Mouse (Mus musculus): ENCODE results near the gene Neu3. TPM values are rescaled to one million over a fixed set of nuclear protein-coding genes. Genes with fewer than 3 reads are reported as not detected.
"Not testable (repeated sequence)": the region's sequence is repeated elsewhere in the genome, so short reads cannot be mapped to it uniquely, and the experiment has no call there.

The Neu3 gene
- total RNA-seq, 2 experiments from 2014 or later, result 2.3 to 3.0 TPM

DNA sequence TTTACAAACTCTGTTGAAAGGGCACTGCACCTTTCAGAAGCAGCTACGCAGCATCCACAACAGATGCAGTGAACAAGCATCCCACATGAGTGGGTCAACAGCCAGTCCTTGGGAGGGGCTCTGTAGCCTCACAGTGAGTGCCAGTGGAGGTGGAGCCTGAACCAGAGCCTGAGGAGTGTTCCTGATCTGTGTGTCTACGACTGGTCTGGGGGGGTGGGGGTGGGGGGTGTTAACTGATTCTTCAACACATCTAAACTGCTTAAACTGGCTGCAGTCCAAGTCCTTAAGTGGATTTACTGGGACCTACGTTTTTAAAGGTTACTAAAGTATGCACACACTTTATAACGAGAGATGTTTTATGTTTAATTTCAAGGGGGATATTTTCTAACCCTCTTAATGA, 8.6 kb upstream of the Neu3 start:
- no peak for DNase-seq (ENCODE audit: low spot score in 2 of 2)

DNA sequence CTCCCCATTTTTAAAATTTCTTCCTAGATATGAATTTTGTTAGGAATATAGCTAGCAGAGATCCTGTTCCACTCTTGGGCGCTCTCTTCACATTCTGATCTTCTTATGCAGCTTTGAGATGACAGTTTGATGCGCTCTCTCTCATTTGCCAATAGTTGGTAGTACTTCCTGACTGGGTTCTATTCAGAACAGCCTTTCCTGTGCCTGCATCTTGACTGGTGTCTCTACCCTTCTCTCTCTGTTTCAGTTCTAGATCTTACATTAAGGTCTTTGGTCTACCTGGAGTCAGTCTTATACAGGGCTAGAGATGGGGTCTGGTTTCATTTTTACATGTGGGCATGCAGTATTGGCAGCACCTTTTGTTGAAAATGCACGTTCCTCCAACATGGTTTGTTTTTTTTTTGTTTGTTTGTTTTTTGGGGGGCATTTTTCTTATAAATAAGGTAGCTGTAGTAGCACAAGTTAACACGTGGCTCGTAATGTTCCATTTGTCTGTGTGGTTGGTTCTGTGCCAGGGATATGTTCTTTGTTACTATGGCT, 6.2 kb upstream of the Neu3 start:
- no peak for DNase-seq (ENCODE audit: low spot score in 2 of 2)

DNA sequence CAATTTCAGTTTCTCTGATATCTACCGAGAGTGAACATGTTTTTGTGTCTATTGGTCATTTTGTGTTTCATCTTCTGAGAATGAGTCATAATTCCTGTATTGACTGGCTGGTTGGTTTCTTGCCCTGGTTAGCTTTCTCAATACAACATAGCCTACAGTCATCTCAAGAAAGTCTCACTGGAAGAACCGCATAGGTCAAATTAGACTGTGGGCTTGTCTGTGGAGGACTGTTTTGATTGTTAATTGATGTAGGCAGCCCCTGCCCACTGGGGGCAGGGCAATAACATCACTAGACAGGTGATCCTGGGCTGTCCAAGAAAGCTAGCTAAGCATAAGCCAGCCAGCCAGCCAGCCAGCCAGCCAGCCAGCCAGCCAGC, 5.6 kb upstream of the Neu3 start:
- no peak for DNase-seq (ENCODE audit: low spot score in 2 of 2)

DNA sequence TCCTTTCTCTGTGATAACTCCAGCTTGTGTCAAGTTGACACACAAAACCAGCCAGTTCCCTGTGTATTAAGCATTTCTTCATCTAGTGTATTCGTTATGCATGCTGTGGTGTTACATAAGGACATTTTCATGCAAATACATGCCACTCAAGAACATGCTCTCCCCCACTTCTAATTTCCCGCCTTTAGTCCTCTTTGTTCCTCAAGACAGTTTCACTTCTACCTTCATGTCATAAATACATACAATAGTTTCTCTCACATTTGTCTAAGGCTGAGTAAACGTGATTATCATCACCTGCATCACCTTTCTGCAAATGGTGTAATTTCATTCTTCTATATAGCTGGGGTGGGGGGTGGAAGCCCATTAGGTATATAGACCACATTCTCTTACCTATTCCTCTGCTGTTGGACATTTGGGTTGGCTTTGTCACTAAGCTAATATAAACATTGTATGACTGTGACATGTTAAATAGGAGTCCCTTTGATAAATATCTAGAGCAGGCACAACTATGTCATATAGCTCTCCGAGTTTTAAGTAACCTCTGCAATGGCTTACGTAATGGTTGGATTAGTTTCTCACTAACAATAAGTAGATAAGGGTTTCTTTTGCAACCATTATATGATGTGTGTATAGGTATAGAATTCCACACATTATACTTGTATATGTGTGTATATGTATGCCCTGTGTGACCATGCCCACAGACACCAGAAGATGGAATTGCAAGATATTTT, 5.1 kb upstream of the Neu3 start:
- no peak for DNase-seq (ENCODE audit: low spot score in 2 of 2)

DNA sequence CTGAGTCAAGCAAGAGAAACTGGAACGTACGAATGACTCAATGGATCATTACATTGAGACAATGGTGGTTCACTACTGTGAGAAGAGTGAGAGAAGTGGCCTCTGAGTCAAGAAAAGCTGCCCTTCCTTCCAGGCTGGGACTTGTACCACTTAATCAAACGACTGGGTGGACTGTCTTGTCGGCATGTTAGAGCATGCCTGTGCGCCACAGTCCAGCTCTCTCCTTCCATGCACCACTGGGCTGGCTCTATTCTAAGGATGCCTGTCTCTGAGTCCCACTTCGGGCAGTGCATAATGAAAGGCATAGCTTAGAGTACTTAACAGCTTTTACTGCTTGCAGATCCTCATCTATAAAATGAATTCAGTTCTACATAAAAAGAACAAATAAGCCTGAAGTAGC, 2.1 kb downstream of the Neu3 start:
- DNase-seq (ENCODE audit: low spot score in 2 of 2), result no peak

DNA sequence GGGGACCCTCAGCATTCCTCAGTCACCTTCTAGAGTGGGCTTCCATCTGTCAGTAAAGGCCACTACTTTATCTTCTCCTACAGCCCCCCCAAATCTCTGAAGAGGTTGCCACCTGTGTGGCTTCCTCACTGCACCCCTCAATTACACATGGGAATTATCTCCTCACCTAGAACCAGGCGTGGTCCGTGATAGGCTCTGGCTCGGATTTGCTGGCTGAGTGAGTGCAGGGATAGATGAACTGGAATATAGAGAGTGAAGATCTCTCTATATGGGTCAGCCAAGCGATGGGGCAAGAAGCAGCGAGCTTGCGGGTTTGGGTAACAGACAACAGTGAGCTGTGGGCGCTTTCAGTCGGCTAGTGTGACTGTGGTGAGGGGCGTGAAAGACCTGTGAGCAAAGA, 2.7 kb downstream of the Neu3 start:
- DNase-seq (ENCODE audit: low spot score in 2 of 2), result no peak

DNA sequence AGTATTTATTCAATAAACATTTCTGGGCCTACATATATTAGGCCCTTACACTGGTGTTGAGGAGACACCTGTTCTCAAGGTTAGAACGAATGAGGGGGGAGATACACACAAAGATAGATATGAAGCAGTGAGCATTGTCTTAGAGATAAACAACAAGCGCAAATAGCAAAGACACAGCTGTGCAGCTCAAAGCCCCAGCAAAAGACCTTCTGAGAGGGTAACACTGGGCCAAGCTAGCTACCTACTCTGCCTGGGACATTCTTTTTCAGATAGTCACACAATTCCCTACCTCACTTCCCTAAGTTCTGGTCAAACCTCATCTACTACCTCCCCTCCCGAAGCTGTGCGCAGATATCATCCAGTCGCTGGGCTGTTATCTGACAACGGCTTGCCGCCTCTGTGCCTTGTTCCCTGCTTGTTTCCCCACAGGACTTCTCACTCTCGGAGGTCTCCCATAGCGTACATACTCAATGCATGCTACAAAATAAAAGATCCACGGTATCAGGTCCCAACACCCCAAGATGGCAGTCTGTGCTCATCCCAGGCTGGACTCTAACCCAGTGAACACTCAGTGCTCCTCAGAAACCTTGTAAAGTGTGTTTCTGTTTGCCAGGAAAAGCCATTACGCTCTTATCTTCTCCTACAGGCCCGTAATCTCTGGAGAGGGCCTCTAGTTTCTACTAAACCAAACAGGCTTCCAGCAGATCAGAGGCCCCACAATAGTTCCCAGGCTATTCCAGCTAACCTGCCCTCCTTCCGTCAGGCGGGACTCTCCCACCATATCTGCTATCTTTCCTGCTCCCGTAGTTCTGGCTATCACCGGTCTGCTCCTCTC, 3.4 kb downstream of the Neu3 start:
- DNase-seq (ENCODE audit: low spot score in 2 of 2), result no peak

DNA sequence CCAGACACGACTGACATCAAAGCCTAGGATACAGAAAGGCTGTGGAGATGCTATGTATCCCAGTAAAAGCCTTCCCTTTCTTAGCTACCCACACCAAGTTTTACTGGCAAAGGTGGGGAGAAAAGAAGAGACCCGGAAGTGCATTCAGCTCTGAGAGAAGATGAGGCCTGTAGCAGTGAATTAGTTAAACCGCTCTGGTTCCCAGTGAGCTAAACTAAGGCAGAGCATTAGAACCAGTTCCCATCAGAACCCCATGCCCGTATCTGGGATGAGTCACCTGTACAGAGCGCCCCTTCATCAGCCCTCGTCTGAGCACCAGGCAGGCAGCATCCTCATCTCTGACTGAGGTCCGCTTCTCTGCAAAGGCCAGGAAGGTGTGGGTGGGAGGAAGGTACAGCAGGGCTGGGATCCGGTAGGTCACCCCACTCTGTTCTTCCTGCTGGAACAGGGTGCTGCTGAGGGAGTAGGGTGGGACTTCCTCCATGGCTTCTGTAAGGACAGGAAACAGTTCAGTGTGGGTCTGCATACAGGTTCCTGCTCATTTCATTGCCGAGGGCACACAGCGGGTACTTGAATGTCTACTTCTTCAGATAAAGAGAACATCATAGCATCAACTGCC, 5.1 kb downstream of the Neu3 start:
- no peak for DNase-seq (ENCODE audit: low spot score in 2 of 2)

DNA sequence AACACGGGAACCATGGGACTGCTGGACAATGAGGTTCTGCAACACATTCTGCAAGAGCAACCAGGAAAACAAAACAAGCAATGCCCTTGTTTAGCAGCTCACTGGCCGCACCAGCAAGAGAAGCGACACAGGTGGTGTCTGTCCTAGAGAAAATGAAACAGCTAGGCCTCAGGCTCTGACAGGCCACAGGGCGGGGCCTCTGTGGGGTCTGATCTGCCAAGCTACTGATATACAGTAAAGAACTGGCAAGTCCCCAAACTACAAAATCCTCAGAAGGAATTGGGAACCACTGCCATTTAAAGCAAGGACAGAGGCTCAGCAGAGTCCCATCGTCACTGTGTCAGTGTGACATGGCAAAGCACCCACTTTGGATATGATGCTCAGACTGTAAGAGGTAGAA, 5.8 kb downstream of the Neu3 start:
- no peak for DNase-seq (ENCODE audit: low spot score in 2 of 2)

DNA sequence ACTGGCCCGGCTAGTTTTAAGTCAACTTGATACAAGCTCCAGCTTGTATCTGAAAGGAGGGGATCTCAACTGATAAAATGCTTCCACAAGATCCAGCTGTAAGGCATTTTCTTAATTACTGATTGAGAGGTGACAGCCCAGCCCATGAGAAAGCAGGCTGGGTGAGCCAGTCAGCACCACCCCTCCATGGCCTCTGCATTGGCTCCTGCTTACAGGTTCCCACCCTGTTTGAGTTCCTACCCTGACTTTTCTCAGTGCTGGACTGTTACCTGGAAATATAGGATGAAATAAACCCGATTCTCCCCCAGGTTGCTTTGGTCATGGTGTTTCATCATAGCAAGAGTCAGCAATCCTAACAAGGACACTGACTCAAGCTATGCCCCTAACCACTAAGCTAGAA, 6.3 kb downstream of the Neu3 start:
- no peak for DNase-seq (ENCODE audit: low spot score in 2 of 2)

DNA sequence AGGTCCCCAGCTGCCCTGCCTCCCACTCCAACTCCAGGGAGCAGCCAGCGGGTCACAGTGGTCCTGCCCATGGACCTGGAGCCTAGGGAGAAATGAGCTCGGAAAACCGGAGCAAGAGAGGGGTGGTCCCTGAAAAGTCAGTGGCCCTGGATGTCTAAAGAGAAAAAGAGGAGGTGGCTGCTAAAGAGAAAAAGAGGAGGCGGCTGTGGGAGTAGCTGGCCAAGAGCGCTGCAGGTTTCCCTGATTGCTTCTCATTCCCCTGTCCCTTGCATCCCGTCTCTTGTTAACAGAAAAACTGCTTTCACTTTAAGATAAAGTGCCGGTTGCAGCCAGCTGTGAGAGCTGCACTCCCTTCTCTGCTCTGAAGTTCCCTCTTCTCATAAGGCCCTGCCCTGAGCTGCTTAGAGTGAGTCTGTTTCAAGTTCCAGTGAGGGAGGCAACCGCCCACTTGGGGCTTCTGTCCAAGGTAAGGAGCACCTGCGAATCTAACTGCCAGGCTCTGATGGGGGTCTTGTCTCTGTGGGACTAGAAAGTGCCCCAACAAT, 10.0 kb downstream of the Neu3 start:
- not testable (repeated sequence) for DNase-seq (ENCODE audit: low spot score in 2 of 2)

DNA sequence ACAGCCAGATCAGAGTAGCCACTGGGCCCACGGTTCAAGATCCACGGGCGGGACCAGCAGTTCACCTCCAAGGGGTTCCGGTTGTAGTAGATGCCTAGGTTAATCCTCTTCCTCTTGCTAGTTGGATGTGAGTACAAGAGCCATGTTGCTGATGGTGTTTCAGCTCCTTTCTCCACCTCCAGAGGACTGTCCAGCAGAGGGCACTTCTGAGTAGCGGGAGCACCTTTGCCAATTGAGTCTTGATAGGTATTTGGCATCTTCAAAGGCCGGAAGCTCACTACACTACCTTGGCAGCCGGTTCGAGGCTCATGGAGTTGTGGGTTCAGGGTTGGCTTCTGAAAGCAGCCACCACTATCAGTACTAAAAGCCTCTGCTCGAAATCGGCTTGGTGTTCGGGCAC, 14.8 kb downstream of the Neu3 start:
- DNase-seq (ENCODE audit: low spot score in 2 of 2), result peak; percentile 39 to 54

DNA sequence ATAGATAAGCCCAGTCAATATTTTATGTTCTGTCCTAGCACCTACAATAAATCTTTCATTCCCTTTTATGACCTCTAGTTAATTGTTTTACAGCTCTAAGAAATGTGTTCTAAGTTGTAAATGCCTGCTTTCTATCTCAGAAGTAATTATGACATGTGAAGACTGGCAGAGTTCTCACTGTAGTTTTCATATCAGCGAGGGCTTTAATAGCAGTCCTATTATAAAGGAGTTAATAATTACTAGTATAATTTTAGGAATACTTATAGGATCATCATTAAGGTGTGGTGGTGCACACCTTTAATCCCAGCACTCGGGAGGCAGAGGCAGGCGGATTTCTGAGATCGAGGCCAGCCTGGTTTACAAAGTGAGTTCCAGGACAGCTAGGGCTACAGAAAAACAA, 16.6 kb downstream of the Neu3 start:
- DNase-seq (ENCODE audit: low spot score in 2 of 2), result no peak

DNA sequence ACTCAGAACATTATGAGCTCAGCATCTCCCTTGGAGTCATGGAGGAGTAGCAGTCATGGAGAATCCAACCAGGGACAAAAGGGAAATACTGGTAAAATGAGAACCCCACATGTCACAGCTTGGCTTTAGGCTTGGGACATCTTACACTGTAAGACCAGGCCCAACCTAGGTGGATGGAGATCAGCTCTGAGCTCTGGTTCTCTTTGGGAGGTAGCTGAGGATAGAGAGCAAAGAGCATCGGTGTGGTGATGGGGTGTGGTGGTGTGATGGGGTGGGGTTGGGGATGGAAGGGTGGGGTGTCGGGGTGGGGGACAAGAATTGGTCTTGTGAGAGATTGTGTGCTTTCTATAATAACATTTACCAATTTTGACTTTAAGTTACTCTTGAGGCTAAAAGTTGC, 17.4 kb downstream of the Neu3 start:
- DNase-seq (ENCODE audit: low spot score in 2 of 2), result no peak

DNA sequence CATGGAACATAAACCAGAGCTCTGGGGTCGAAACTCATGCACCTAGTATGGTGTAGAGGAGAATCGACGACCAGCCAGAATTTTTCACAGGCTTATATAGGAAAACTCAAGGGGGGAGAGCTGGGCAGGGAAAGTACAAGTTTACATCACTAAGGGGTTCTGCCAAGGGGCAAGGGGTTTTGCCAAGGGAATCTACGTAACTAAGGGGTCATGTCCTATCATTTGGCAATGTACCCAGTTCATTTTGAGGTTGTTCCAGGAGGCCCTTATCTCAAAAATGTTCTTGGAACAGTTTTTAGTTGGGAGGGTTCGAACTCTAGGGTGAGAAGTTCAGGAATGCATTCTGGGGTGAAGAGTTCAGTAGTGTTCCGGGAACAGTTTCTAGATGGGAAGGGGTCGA, 21.2 kb downstream of the Neu3 start:
- DNase-seq (ENCODE audit: low spot score in 2 of 2), result not testable (repeated sequence)

DNA sequence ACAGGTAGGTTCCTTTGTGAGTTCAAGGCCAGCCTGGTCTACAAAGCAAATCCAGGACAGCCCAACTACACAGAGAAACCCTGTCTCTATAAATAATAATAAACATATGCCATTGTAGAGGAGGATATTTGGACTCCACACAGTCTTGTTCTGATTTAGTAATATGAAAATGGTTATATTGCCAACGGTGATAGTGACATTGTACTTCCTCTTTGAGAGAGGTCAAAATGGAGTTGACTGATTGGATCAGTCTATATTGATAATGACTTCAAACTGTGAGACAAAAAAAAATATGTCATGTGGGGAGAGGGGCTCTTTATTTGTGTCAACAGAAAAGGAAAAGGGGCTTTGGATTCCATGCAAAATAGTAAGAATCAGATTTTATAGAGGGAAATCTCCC, 22.9 kb downstream of the Neu3 start:
- no peak for DNase-seq (ENCODE audit: low spot score in 2 of 2)

DNA sequence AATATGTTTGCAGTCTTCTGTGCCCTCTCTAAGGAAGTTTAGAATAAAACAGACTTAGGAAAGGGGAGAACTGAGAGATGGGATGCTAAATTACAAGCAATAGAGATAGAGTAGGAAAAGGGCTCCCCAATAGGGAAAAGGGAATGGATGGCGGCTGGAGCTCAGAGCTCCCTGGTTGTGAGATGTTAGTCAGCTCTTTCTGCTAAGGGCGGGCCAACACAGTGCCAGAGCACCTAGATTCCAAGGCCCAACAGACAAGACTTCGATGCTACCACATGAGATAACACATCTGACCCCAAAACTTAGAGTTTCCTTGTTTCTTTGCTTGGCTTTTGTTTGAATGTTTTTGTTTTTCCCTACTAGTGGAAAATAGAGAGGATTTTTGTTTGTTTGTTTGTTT, 24.2 kb downstream of the Neu3 start:
- not testable (repeated sequence) for DNase-seq (ENCODE audit: low spot score in 2 of 2)

DNA sequence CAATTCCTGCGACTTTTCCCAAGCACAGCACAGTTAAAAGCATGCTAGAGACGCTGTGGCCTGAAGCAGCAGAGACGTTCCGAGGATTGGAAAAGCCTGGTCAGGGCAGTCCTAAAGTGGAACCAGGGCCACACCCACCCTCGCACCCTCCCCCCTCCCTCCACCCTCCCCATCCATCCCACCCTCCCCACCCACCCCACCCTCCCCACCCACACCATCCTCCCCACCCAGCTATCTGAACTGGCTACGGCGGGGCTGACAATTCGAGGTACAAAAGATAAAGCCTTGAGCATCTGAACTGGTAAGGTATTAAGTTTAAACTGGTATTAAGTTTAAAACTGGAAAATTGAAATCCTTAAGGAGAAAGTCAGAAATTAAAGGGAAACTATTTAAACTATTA, 24.7 kb downstream of the Neu3 start:
- no peak for DNase-seq (ENCODE audit: low spot score in 2 of 2)

DNA sequence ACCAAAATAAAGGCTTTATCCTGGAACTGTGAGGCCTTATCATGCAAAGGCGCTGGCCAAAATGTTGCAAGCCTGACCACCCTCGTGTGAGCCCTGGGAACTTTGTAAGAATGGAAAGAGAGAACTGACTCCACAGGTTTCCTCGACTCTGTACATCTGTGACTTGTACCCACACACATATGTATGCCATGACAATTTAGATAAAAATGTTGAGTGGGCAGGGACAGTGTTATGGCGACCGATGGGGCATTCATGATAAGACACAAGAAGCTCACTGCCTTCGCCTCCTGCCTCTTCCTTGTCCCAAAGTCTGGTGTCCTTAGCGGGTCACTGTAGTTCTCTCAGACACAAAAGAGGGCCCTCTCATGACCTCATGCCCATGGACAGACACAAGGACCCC, 29.1 kb downstream of the Neu3 start:
- no peak for DNase-seq (ENCODE audit: low spot score in 2 of 2)

DNA sequence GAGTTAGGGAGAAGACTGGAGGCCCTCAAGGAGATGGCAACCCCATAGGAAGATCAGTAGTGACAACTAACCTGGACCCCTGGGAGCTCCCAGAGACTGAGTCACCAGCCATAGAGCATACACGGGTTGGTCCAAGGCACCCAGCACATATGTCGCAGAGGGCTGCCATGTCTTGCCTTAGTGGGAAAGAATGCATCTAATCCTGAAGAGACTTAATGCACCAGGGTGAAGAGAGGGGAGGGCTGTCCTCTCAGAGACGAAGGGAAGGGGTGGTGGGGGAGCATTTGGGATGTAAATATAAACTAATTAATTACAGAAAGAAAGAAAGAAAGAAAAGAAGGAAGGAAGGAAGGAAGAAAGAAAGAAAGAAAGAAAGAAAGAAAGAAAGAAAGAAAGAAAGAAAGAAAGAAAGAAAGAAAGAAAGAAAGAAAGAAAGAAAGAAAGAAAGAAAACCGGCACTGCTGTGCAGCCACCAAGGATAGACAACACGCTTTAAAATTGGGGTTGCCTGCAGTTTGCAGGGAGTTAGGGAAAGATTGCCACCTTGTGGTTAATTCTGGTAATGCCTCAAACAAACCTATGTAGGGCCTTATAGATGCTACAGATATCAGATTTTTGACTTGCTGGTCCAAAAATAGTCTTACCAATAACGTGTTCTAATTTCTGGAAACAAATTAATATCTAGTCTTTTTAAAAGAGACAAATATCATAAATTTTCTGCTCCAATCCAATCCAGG, 30.1 kb downstream of the Neu3 start:
- DNase-seq (ENCODE audit: low spot score in 2 of 2), result peak; percentile 67 to 82

DNA sequence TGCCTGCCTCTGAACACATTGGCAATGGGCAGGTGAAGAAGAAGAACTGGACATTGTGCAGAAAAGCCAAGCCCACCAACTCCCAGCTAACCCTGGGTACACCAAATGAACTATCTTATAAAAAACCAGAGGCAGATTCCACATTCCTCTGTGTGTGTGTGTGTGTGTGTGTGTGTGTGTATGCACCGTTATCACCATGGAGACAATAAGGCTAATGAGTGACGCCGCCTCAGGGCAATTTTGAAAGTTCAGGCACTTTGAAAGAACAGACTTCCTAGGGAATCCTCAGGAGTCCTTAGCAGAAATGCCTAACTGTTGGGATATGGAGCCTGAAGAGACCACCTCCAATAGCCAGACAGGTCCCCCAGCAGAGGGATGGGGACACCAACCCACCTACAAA, 31.0 kb downstream of the Neu3 start:
- DNase-seq (ENCODE audit: low spot score in 2 of 2), result no peak
